Mouse (Mus musculus) small intestine, adult 2 months (tissue): Measurements from ENCODE around the gene Unc79. TPM values are rescaled to one million over a fixed set of nuclear protein-coding genes. Genes with fewer than 3 reads are reported as not detected.

Source experiments
- H3K27ac ChIP-seq: fragments of 200-500 bp; 2 replicates; pipeline ENCODE4 v1.5.1; 2012; ENCODE audit warnings: low read depth, low read length, control low read depth, inconsistent platforms; ENCODE audit not compliant: insufficient read depth
- H3K27me3 ChIP-seq: fragments of 200-500 bp; 2 replicates; pipeline ENCODE4 v1.6.1; 2012; ENCODE audit warnings: mild to moderate bottlenecking, moderate library complexity, low read length, inconsistent platforms; ENCODE audit not compliant: control insufficient read depth, insufficient read depth
- H3K36me3 ChIP-seq: fragments of 200-500 bp; 2 replicates; pipeline ENCODE4 v1.6.1; 2012; ENCODE audit warnings: mild to moderate bottlenecking, low read length, control low read depth, inconsistent platforms; ENCODE audit not compliant: control insufficient read depth, insufficient read depth
- H3K4me1 ChIP-seq: fragments of 200-500 bp; 2 replicates; pipeline ENCODE4 v1.6.1; 2012; ENCODE audit warnings: low read length, inconsistent platforms, mixed read lengths; ENCODE audit not compliant: control insufficient read depth, insufficient read depth, insufficient read length
- H3K4me3 ChIP-seq: fragments of 200-500 bp; 2 replicates; pipeline ENCODE4 v1.5.1; 2012; ENCODE audit warnings: low read depth, mild to moderate bottlenecking, control low read depth, inconsistent platforms, low read length, moderate library complexity
- CTCF ChIP-seq: fragments of 200-500 bp; IDR thresholded peaks from 2 replicates; pipeline ENCODE4 v1.5.1; 2012; ENCODE audit warnings: low read depth, mild to moderate bottlenecking, control low read depth, inconsistent platforms, low read length, moderate library complexity, mixed read lengths; ENCODE audit not compliant: insufficient replicate concordance, insufficient read length; ENCODE audit errors: extremely low read depth
- POLR2A ChIP-seq: fragments of 200-500 bp; IDR thresholded peaks from 2 replicates; pipeline ENCODE4 v1.6.1; 2012; ENCODE audit warnings: low read depth, mild to moderate bottlenecking, control low read depth, inconsistent platforms, low read length, moderate library complexity
- WGBS: fragments of 180-500 bp; shearing (Covaris S2); methylation state at CpG from one replicate; pipeline ENCODE4 v1.1.7; 2018; 5-methylcytosine and 5-hydroxymethylcytosine counted together
- polyA plus RNA-seq: library from polyadenylated mRNA; depleted of rRNA; stranded (reverse); fragments of >200 nt; gene quantifications from 2 replicates; pipeline ENCODE4 v1.2.3, GENCODE M21; 2012

The Unc79 gene
- polyA plus RNA-seq, 1 experiment: 0.23 TPM

GRCm38 (mm10) chr12:103168892-103169291 is 220.2 kb downstream of the Unc79 start:
- 46% methylated on average over 12 of the region's 12 CpGs for WGBS
- no peaks in the 10 kb centered on the region for H3K36me3 ChIP-seq
- no peak overlapping the region for H3K27ac ChIP-seq
- no peak for TF ChIP-seq POLR2A
- no peak for TF ChIP-seq CTCF
- no peak overlapping the region for H3K4me3 ChIP-seq
- H3K4me1 ChIP-seq: no peaks in the 10 kb centered on the region
- H3K27me3 ChIP-seq: no peaks in the 10 kb centered on the region; the same call in 1 of the 2 replicates

GRCm38 (mm10) chr12:103183057-103183456 is 234.4 kb downstream of the Unc79 start:
- WGBS: 23% methylated on average over 7 of the region's 7 CpGs
- no peak for TF ChIP-seq CTCF
- no peak for TF ChIP-seq POLR2A

GRCm38 (mm10) chr12:103187020-103187419 is 238.4 kb downstream of the Unc79 start:
- Histone ChIP-seq H3K4me3 (no peak overlapping the region), H3K36me3 (no peaks in the 10 kb centered on the region), H3K4me1 (no peaks in the 10 kb centered on the region), H3K27me3 (no peaks in the 10 kb centered on the region), H3K27ac (no peak overlapping the region)
- no peak for TF ChIP-seq CTCF
- no peak for TF ChIP-seq POLR2A
- 84% methylated on average over 7 of the region's 7 CpGs for WGBS

More at GRCm38 (mm10) chr12:103183057-103183456, 234.4 kb downstream of the Unc79 start:
- no peaks in the 10 kb centered on the region for H3K27me3 ChIP-seq
- H3K36me3 ChIP-seq: no peaks in the 10 kb centered on the region
- H3K4me1 ChIP-seq: no peaks in the 10 kb centered on the region
- H3K4me3 ChIP-seq: no peak overlapping the region
- no peak overlapping the region for H3K27ac ChIP-seq

GRCm38 (mm10) chr12:103188223-103188622 is 239.6 kb downstream of the Unc79 start:
- H3K4me3 ChIP-seq: no peak overlapping the region
- 59% methylated on average over 8 of the region's 8 CpGs for WGBS
- H3K27ac ChIP-seq: no peak overlapping the region
- no peaks in the 10 kb centered on the region for H3K27me3 ChIP-seq
- no peaks in the 10 kb centered on the region for H3K4me1 ChIP-seq
- TF ChIP-seq CTCF (no peak), POLR2A (no peak)
- H3K36me3 ChIP-seq: no peaks in the 10 kb centered on the region

- 72% methylated on average over 12 of the region's 12 CpGs for WGBS
- TF ChIP-seq POLR2A (no peak), CTCF (no peak)
- Histone ChIP-seq H3K4me3 (no peak overlapping the region), H3K27ac (no peak overlapping the region), H3K36me3 (no peaks in the 10 kb centered on the region), H3K4me1 (no peaks in the 10 kb centered on the region), H3K27me3 (no peaks in the 10 kb centered on the region)
Measured at GRCm38 (mm10) chr12:103189771-103190170, 241.1 kb downstream of the Unc79 start.

GRCm38 (mm10) chr12:103192996-103193395 is 244.3 kb downstream of the Unc79 start:
- no peak overlapping the region for H3K4me3 ChIP-seq
- no peaks in the 10 kb centered on the region for H3K36me3 ChIP-seq
- no peaks in the 10 kb centered on the region for H3K4me1 ChIP-seq
- TF ChIP-seq CTCF: no peak
- no peak for TF ChIP-seq POLR2A
- H3K27me3 ChIP-seq: no peaks in the 10 kb centered on the region
- no peak overlapping the region for H3K27ac ChIP-seq
- WGBS: 56% methylated on average over 5 of the region's 5 CpGs

GRCm38 (mm10) chr12:103202592-103203544 is 254.2 kb downstream of the Unc79 start:
- no peak for TF ChIP-seq CTCF
- TF ChIP-seq POLR2A: no peak
- 47% methylated on average over 11 of the region's 11 CpGs for WGBS
- Histone ChIP-seq H3K36me3 (no peaks in the 10 kb centered on the region), H3K4me3 (no peak overlapping the region), H3K27ac (no peak overlapping the region), H3K4me1 (no peaks in the 10 kb centered on the region), H3K27me3 (no peaks in the 10 kb centered on the region)

GRCm38 (mm10) chr12:103205561-103205960 is 256.9 kb downstream of the Unc79 start:
- H3K4me1 ChIP-seq: no peaks in the 10 kb centered on the region
- 63% methylated on average over 7 of the region's 7 CpGs for WGBS
- H3K4me3 ChIP-seq: no peak overlapping the region
- no peak overlapping the region for H3K27ac ChIP-seq
- TF ChIP-seq CTCF (no peak), POLR2A (no peak)
- no peaks in the 10 kb centered on the region for H3K36me3 ChIP-seq
- no peaks in the 10 kb centered on the region for H3K27me3 ChIP-seq
